Mouse (Mus musculus): ENCODE results near the gene Taok3. TPM values are rescaled to one million over a fixed set of nuclear protein-coding genes. Genes with fewer than 3 reads are reported as not detected.
A peak's percentile ranks its signal among the peaks of the same experiment; 100 is the strongest.

Gene Taok3
- polyA plus RNA-seq, 1 experiment from 2014 or later: 28.9 TPM

GRCm38 (mm10) chr5:117278809-117279668 is 159.1 kb downstream of the Taok3 start:
- Histone ChIP-seq H3K9ac (replicated peaks) (no peak overlapping the region), H3K36me3 (peaks cover 51% of the 10 kb centered on the region), H3K4me1 (no peaks in the 10 kb centered on the region), H3K4me3 (no peak overlapping the region), H3K9me3 (no peaks in the 10 kb centered on the region), H3K4me2 (replicated peaks) (no peak overlapping the region), H3K27ac (replicated peaks) (no peak overlapping the region), H3K27me3 (no peaks in the 10 kb centered on the region)
- no peak for ATAC-seq (ENCODE audit: low FRiP score, low read depth)
- 95% methylated on average over 14 of the region's 15 CpGs for WGBS

- no peak overlapping the region for H3K9ac ChIP-seq (replicated peaks)
- no peak for ATAC-seq (ENCODE audit: low FRiP score, low read depth)
- no peaks in the 10 kb centered on the region for H3K9me3 ChIP-seq
- H3K27ac ChIP-seq (replicated peaks): no peak overlapping the region
- no peak overlapping the region for H3K4me2 ChIP-seq (replicated peaks)
- H3K36me3 ChIP-seq: peaks cover 57% of the 10 kb centered on the region
- WGBS: 75% methylated on average over 4 of the region's 4 CpGs
- H3K4me3 ChIP-seq: no peak overlapping the region
- H3K4me1 ChIP-seq: peaks cover under 1% of the 10 kb centered on the region; the same call in 1 of the 2 replicates
- H3K27me3 ChIP-seq: no peaks in the 10 kb centered on the region
Observed at GRCm38 (mm10) chr5:117279669-117280050, 159.7 kb downstream of the Taok3 start.

GRCm38 (mm10) chr5:117281536-117281935 is 161.6 kb downstream of the Taok3 start:
- peaks cover 19% of the 10 kb centered on the region for H3K4me1 ChIP-seq
- H3K4me2 ChIP-seq (replicated peaks): no peak overlapping the region
- no peaks in the 10 kb centered on the region for H3K9me3 ChIP-seq
- H3K4me3 ChIP-seq: no peak overlapping the region
- no peak for ATAC-seq (ENCODE audit: low FRiP score, low read depth)
- no peak overlapping the region for H3K9ac ChIP-seq (replicated peaks)
- no peaks in the 10 kb centered on the region for H3K27me3 ChIP-seq
- peaks cover 68% of the 10 kb centered on the region for H3K36me3 ChIP-seq
- WGBS: 95% methylated on average over 10 of the region's 10 CpGs
- no peak overlapping the region for H3K27ac ChIP-seq (replicated peaks)

GRCm38 (mm10) chr5:117282360-117282759 is 162.4 kb downstream of the Taok3 start:
- H3K36me3 ChIP-seq: peaks cover 68% of the 10 kb centered on the region
- H3K27me3 ChIP-seq: no peaks in the 10 kb centered on the region
- no peak overlapping the region for H3K4me3 ChIP-seq
- H3K9ac ChIP-seq (replicated peaks): no peak overlapping the region
- peaks cover 21% of the 10 kb centered on the region for H3K4me1 ChIP-seq
- no peak for ATAC-seq (ENCODE audit: low FRiP score, low read depth)
- no peak overlapping the region for H3K27ac ChIP-seq (replicated peaks)
- 90% methylated on average over 8 of the region's 8 CpGs for WGBS
- no peak overlapping the region for H3K4me2 ChIP-seq (replicated peaks)
- no peaks in the 10 kb centered on the region for H3K9me3 ChIP-seq

GRCm38 (mm10) chr5:117284029-117284428 is 164.1 kb downstream of the Taok3 start:
- H3K27ac ChIP-seq (replicated peaks): no peak overlapping the region
- WGBS: 85% methylated on average over 9 of the region's 9 CpGs
- no peak for ATAC-seq (ENCODE audit: low FRiP score, low read depth)

GRCm38 (mm10) chr5:117284682-117285081 is 164.8 kb downstream of the Taok3 start:
- no peak overlapping the region for H3K27ac ChIP-seq (replicated peaks)
- H3K4me3 ChIP-seq: no peak overlapping the region

More at GRCm38 (mm10) chr5:117284029-117284428, 164.1 kb downstream of the Taok3 start:
- Histone ChIP-seq H3K4me2 (replicated peaks) (no peak overlapping the region), H3K27me3 (peaks cover 12% of the 10 kb centered on the region; the same call in 1 of the 2 replicates), H3K4me1 (peaks cover 28% of the 10 kb centered on the region), H3K4me3 (no peak overlapping the region), H3K9me3 (no peaks in the 10 kb centered on the region), H3K9ac (replicated peaks) (no peak overlapping the region), H3K36me3 (peaks cover 57% of the 10 kb centered on the region)

GRCm38 (mm10) chr5:117285266-117285665 is 165.3 kb downstream of the Taok3 start:
- Histone ChIP-seq H3K4me1 (peaks cover 28% of the 10 kb centered on the region), H3K27ac (replicated peaks) (no peak overlapping the region), H3K4me3 (0 out of 2 replicates have a peak overlapping the region, but pooled peaks have one; percentile 70), H3K27me3 (peaks cover 12% of the 10 kb centered on the region; the same call in 1 of the 2 replicates), H3K36me3 (peaks cover 49% of the 10 kb centered on the region), H3K4me2 (replicated peaks) (no peak overlapping the region), H3K9ac (replicated peaks) (peak overlapping the region; percentile 89; the same call in 1 of the 2 replicates), H3K9me3 (no peaks in the 10 kb centered on the region; the same call in 1 of the 2 replicates)
- ATAC-seq (ENCODE audit: low FRiP score, low read depth): no peak
- WGBS: 91% methylated on average over 4 of the region's 4 CpGs

More at GRCm38 (mm10) chr5:117284682-117285081, 164.8 kb downstream of the Taok3 start:
- ATAC-seq (ENCODE audit: low FRiP score, low read depth): no peak
- WGBS: 90% methylated on average over 7 of the region's 7 CpGs
- Histone ChIP-seq H3K9ac (replicated peaks) (no peak overlapping the region), H3K4me2 (replicated peaks) (no peak overlapping the region), H3K36me3 (peaks cover 55% of the 10 kb centered on the region), H3K27me3 (peaks cover 12% of the 10 kb centered on the region; the same call in 1 of the 2 replicates), H3K9me3 (no peaks in the 10 kb centered on the region), H3K4me1 (peaks cover 28% of the 10 kb centered on the region)

GRCm38 (mm10) chr5:117286286-117286685 is 166.4 kb downstream of the Taok3 start:
- no peaks in the 10 kb centered on the region; the same call in 1 of the 2 replicates for H3K9me3 ChIP-seq
- H3K4me3 ChIP-seq: peak overlapping the region; percentile 70
- H3K4me2 ChIP-seq (replicated peaks): peak overlapping the region; percentile 80
- H3K27me3 ChIP-seq: peaks cover 12% of the 10 kb centered on the region; the same call in 1 of the 2 replicates
- no peak overlapping the region for H3K27ac ChIP-seq (replicated peaks)
- H3K9ac ChIP-seq (replicated peaks): peak overlapping the region; percentile 89
- ATAC-seq (ENCODE audit: low FRiP score, low read depth): no peak
- H3K36me3 ChIP-seq: peaks cover 40% of the 10 kb centered on the region
- H3K4me1 ChIP-seq: peaks cover 28% of the 10 kb centered on the region
- WGBS: 65% methylated on average over 3 of the region's 3 CpGs

- peaks cover 31% of the 10 kb centered on the region for H3K36me3 ChIP-seq
- H3K9me3 ChIP-seq: no peaks in the 10 kb centered on the region; the same call in 1 of the 2 replicates
- 0 out of 2 replicates have a peak within 1 kb of the TSS, but pooled peaks have one; percentile 25 for H3K27ac ChIP-seq (replicated peaks)
- H3K4me2 ChIP-seq (replicated peaks): peak within 1 kb of the TSS; percentile 80
- peak within 1 kb of the TSS; percentile 70 for H3K4me3 ChIP-seq
- ATAC-seq (ENCODE audit: low FRiP score, low read depth): peak; percentile 96
- peaks cover 12% of the 10 kb centered on the region; the same call in 1 of the 2 replicates for H3K27me3 ChIP-seq
- peak within 1 kb of the TSS; percentile 89 for H3K9ac ChIP-seq (replicated peaks)
- under 1% methylated on average over 77 of the region's 77 CpGs for WGBS
- peaks cover 28% of the 10 kb centered on the region for H3K4me1 ChIP-seq
Observed at GRCm38 (mm10) chr5:117286831-117287822, 167.2 kb downstream of the Taok3 start, which contains the start of gene Pebp1. Pebp1 (minus strand) TSS chr5:117287625.

- ATAC-seq (ENCODE audit: low FRiP score, low read depth): no peak
- Histone ChIP-seq H3K9me3 (no peaks in the 10 kb centered on the region; the same call in 1 of the 2 replicates), H3K27me3 (peaks cover 12% of the 10 kb centered on the region; the same call in 1 of the 2 replicates), H3K4me3 (no peak overlapping the region), H3K4me2 (replicated peaks) (no peak overlapping the region), H3K4me1 (peaks cover 27% of the 10 kb centered on the region), H3K9ac (replicated peaks) (no peak overlapping the region), H3K27ac (replicated peaks) (no peak overlapping the region), H3K36me3 (peaks cover 12% of the 10 kb centered on the region)
Observed at GRCm38 (mm10) chr5:117289646-117290045, 169.7 kb downstream of the Taok3 start.

GRCm38 (mm10) chr5:117290081-117290480 is 170.2 kb downstream of the Taok3 start:
- Histone ChIP-seq H3K4me2 (replicated peaks) (no peak overlapping the region), H3K36me3 (peaks cover 7% of the 10 kb centered on the region), H3K9ac (replicated peaks) (no peak overlapping the region), H3K27me3 (peaks cover 12% of the 10 kb centered on the region; the same call in 1 of the 2 replicates), H3K4me1 (peaks cover 23% of the 10 kb centered on the region), H3K9me3 (no peaks in the 10 kb centered on the region; the same call in 1 of the 2 replicates), H3K4me3 (no peak overlapping the region), H3K27ac (replicated peaks) (no peak overlapping the region)
- 91% methylated on average over 2 of the region's 2 CpGs for WGBS
- no peak for ATAC-seq (ENCODE audit: low FRiP score, low read depth)
